In genomic region chr5:127353002-127353401, GRCm38 (mm10) we compare ENCODE assay signal across 10 mouse cellular contexts.
A peak's percentile ranks its signal among the peaks of the same experiment; 100 is the strongest.
DNase-seq lines count a peak whose midpoint lies in the region; ATAC-seq and TF ChIP-seq lines count a peak whose summit lies in the region.
"Had no signal": no experiment of that assay in that cellular context is flagged by ENCODE, and none has a peak within 500 bp of the region (broad histone marks: within the 10 kb centered on the region; RNA-seq: fewer than 3 reads in every experiment).

No protein-coding gene starts in this region.

- no peak overlapping the region for H3K4me2 ChIP-seq in hindbrain, postnatal 0 days (ENCODE audit: low read depth, low read length)
- no peak overlapping the region for H3K4me2 ChIP-seq in hindbrain, embryonic 16.5 days (ENCODE audit: low read length)
- no peak overlapping the region for H3K4me2 ChIP-seq in midbrain, postnatal 0 days (ENCODE audit: low read depth, low read length, poor library complexity, severe bottlenecking)
- H3K4me2 ChIP-seq in midbrain, embryonic 15.5 days, result no peak overlapping the region

- no peaks in the 10 kb centered on the region for H3K9me3 ChIP-seq in hindbrain, postnatal 0 days (ENCODE audit: low read length)
- H3K9me3 ChIP-seq in hindbrain, embryonic 16.5 days (ENCODE audit: control insufficient read depth, low read length), result no peaks in the 10 kb centered on the region
- H3K9me3 ChIP-seq in midbrain, postnatal 0 days (ENCODE audit: low read length), result no peaks in the 10 kb centered on the region
- no peaks in the 10 kb centered on the region for H3K9me3 ChIP-seq in midbrain, embryonic 15.5 days
- H3K9me3 ChIP-seq: limb, embryonic 10.5 days had no signal

- H3K27me3 ChIP-seq in hindbrain, postnatal 0 days (ENCODE audit: insufficient read depth, low read length), result no peaks in the 10 kb centered on the region
- H3K27me3 ChIP-seq in hindbrain, embryonic 16.5 days (replicated peaks; ENCODE audit: control insufficient read depth, insufficient read depth, low read length), result no peaks in the 10 kb centered on the region
- H3K27me3 ChIP-seq in midbrain, postnatal 0 days (ENCODE audit: insufficient read depth, low read length), result no peaks in the 10 kb centered on the region
- no peaks in the 10 kb centered on the region for H3K27me3 ChIP-seq in midbrain, embryonic 15.5 days (replicated peaks)

- H3K9ac ChIP-seq in hindbrain, postnatal 0 days (replicated peaks; ENCODE audit: low read length), result no peak overlapping the region
- H3K9ac ChIP-seq in hindbrain, embryonic 16.5 days (ENCODE audit: low read depth, low read length), result no peak overlapping the region
- H3K9ac ChIP-seq in midbrain, postnatal 0 days (replicated peaks; ENCODE audit: low read length, poor library complexity, severe bottlenecking), result no peak overlapping the region
- H3K9ac ChIP-seq in midbrain, embryonic 15.5 days, result no peak overlapping the region

- 67% methylated on average over 2 of the region's 2 CpGs for WGBS in hindbrain, postnatal 0 days
- 66% methylated on average over 2 of the region's 2 CpGs for WGBS in hindbrain, embryonic 16.5 days
- 67% methylated on average over 2 of the region's 2 CpGs for whole genome bisulfite sequencing in midbrain, postnatal 0 days
- WGBS in midbrain, embryonic 15.5 days, result 64% methylated on average over 2 of the region's 2 CpGs

- no peak for ATAC-seq in hindbrain, postnatal 0 days
- ATAC-seq in hindbrain, embryonic 16.5 days, result no peak
- no peak for ATAC-seq in midbrain, postnatal 0 days (ENCODE audit: low FRiP score)
- no peak for ATAC-seq in midbrain, embryonic 15.5 days (replicated peaks)

- DNase-seq in hindbrain, postnatal 0 days (ENCODE audit: low spot score), result no peak
- no peak for DNase-seq in midbrain, postnatal 0 days (ENCODE audit: low spot score)
- peak; percentile 24 for DNase-seq in brain, adult 2 months (ENCODE audit: low read depth, low spot score)
- peak; percentile 43 for DNase-seq in mesoderm, embryonic 11.5 days (ENCODE audit: low read depth, low spot score)
- DNase-seq in embryo, embryonic 10.5 days (ENCODE audit: low spot score), result no peak
- DNase-seq: right cerebral cortex, postnatal 25 days; thymus, adult 2 months had no signal

- H3K4me3 ChIP-seq in hindbrain, postnatal 0 days (ENCODE audit: low read length), result no peak overlapping the region
- no peak overlapping the region for H3K4me3 ChIP-seq in hindbrain, embryonic 16.5 days (ENCODE audit: low read length)
- no peak overlapping the region for H3K4me3 ChIP-seq in midbrain, postnatal 0 days (ENCODE audit: low read depth, low read length)
- no peak overlapping the region for H3K4me3 ChIP-seq in midbrain, embryonic 15.5 days
- H3K4me3 ChIP-seq: limb, embryonic 10.5 days had no signal

- TF ChIP-seq CTCF in hindbrain, postnatal 0 days (IDR thresholded peaks at IDR 0.05; ENCODE audit: low read depth), result peak; percentile 55
- peak; percentile 58 for TF ChIP-seq CTCF in midbrain, postnatal 0 days (IDR thresholded peaks at IDR 0.05)

- no peaks in the 10 kb centered on the region for H3K4me1 ChIP-seq in hindbrain, postnatal 0 days (ENCODE audit: insufficient read depth, low read length)
- H3K4me1 ChIP-seq in hindbrain, embryonic 16.5 days (ENCODE audit: control insufficient read depth, insufficient read depth, low read depth, low read length), result peaks cover 7% of the 10 kb centered on the region
- 0 out of 2 replicates have a peak, but pooled peaks cover 4% of the 10 kb centered on the region for H3K4me1 ChIP-seq in midbrain, postnatal 0 days (ENCODE audit: insufficient read depth, low read length)
- H3K4me1 ChIP-seq in midbrain, embryonic 15.5 days, result peaks cover 7% of the 10 kb centered on the region

- no peaks in the 10 kb centered on the region for H3K36me3 ChIP-seq in hindbrain, postnatal 0 days (ENCODE audit: insufficient read depth, low read length)
- H3K36me3 ChIP-seq in hindbrain, embryonic 16.5 days (ENCODE audit: control insufficient read depth, insufficient read depth, low read length), result no peaks in the 10 kb centered on the region
- no peaks in the 10 kb centered on the region for H3K36me3 ChIP-seq in midbrain, postnatal 0 days (ENCODE audit: insufficient read depth, low read length)
- H3K36me3 ChIP-seq in midbrain, embryonic 15.5 days (replicated peaks), result no peaks in the 10 kb centered on the region

- no peak overlapping the region for H3K27ac ChIP-seq in hindbrain, postnatal 0 days
- no peak overlapping the region for H3K27ac ChIP-seq in hindbrain, embryonic 16.5 days (ENCODE audit: low read depth, low read length)
- H3K27ac ChIP-seq in midbrain, postnatal 0 days (ENCODE audit: low read depth, low read length), result no peak overlapping the region
- H3K27ac ChIP-seq in midbrain, embryonic 15.5 days, result no peak overlapping the region
- H3K27ac ChIP-seq: limb, embryonic 10.5 days had no signal

Comparison
In these comparisons a context has a peak if more than half of its experiments do, and no peak if none do; other contexts are left out.
1. DNase-seq: peak in brain, adult 2 months (single experiment) and mesoderm, embryonic 11.5 days (single experiment); none in hindbrain, postnatal 0 days (single experiment), midbrain, postnatal 0 days (single experiment) and embryo, embryonic 10.5 days (single experiment).